Mouse (Mus musculus) embryonic fibroblast, embryonic 13.5 days (primary cell): ENCODE data around the gene Plekhs1.

ENCODE experiments used
- CTCF ChIP-seq: IDR thresholded peaks from 2 replicates; pipeline ENCODE4 v1.5.1; 2011; ENCODE audit warnings: mild to moderate bottlenecking, control low read depth, low read length, moderate library complexity, borderline replicate concordance; ENCODE audit not compliant: insufficient read depth
- POLR2A ChIP-seq: IDR thresholded peaks from 2 replicates; pipeline ENCODE4 v1.6.1; 2011; ENCODE audit warnings: low read depth, mild to moderate bottlenecking, control low read depth, low read length, moderate library complexity

- TF ChIP-seq POLR2A (no peak), CTCF (no peak)
Observed at GRCm38 (mm10) chr19:56448784-56449183, 12.7 kb upstream of the Plekhs1 start.
